Mouse (Mus musculus) kidney, embryonic 14.5 days (tissue): ENCODE measurements around the gene Nr5a1. TPM values are rescaled to one million over a fixed set of nuclear protein-coding genes. Genes with fewer than 3 reads are reported as not detected.

Experiments
- ATAC-seq: fragments of 200-750 bp; cut with Nextera tagmentation; 2 replicates; pipeline ENCODE4 v1.8.0; 2017; ENCODE audit warnings: moderate number of reproducible peaks, mild to moderate bottlenecking, moderate TSS enrichment, moderate library complexity; ENCODE audit not compliant: low FRiP score, low TSS enrichment
- H3K27ac ChIP-seq: fragments of 300-500 bp; sonication (generic); 2 replicates; pipeline ENCODE4 v1.5.1; 2014; ENCODE audit warnings: low read depth, mild to moderate bottlenecking, low read length, moderate library complexity, mixed read lengths
- H3K27me3 ChIP-seq: fragments of 300-500 bp; sonication (generic); 2 replicates; pipeline ENCODE4 v1.6.1; 2014; ENCODE audit warnings: mild to moderate bottlenecking, low read length; ENCODE audit not compliant: control insufficient read depth, insufficient read depth
- H3K36me3 ChIP-seq: fragments of 300-500 bp; sonication (generic); 2 replicates; pipeline ENCODE4 v1.6.1; 2014; ENCODE audit warnings: low read length, mixed read lengths; ENCODE audit not compliant: control insufficient read depth, insufficient read depth
- H3K4me1 ChIP-seq: fragments of 300-500 bp; sonication (generic); 2 replicates; pipeline ENCODE4 v1.6.1; 2014; ENCODE audit warnings: low read length, mixed read lengths; ENCODE audit not compliant: control insufficient read depth, insufficient read depth
- H3K4me2 ChIP-seq: fragments of 300-500 bp; sonication (generic); replicated peaks from 2 replicates; pipeline ENCODE4 v1.6.1; 2014; ENCODE audit warnings: low read depth, mild to moderate bottlenecking, low read length
- H3K4me3 ChIP-seq: fragments of 300-500 bp; sonication (generic); 2 replicates; pipeline ENCODE4 v1.5.1; 2014; ENCODE audit warnings: mild to moderate bottlenecking, low read length
- H3K9ac ChIP-seq: fragments of 300-500 bp; sonication (generic); 2 replicates; pipeline ENCODE4 v1.6.1; 2014; ENCODE audit warnings: low read depth, mild to moderate bottlenecking, low read length, moderate library complexity
- H3K9me3 ChIP-seq: fragments of 300-500 bp; sonication (generic); 2 replicates; pipeline ENCODE4 v1.6.1; 2016; ENCODE audit warnings: low read length; ENCODE audit not compliant: control insufficient read depth
- WGBS: fragments of 180-500 bp; shearing (Covaris S2); extraction: QIAGEN DNeasy Blood & Tissue Kit; methylation state at CpG from one replicate; pipeline ENCODE4 v1.1.7; 2014; 5-methylcytosine and 5-hydroxymethylcytosine counted together
- polyA plus RNA-seq: library from polyadenylated mRNA; unstranded; fragments of >200 nt; fragmentation: Nextera tagmentation; extraction: Ambion mirVana; gene quantifications from 2 replicates; pipeline ENCODE4 v1.2.1, GENCODE M21; 2014

The Nr5a1 gene
- polyA plus RNA-seq, 1 experiment from 2014 or later = 0.23 TPM

GRCm38 (mm10) chr2:38710304-38711241, 3.8 kb downstream of the Nr5a1 start:
- Histone ChIP-seq H3K27me3 (peaks cover 82% of the 10 kb centered on the region), H3K27ac (no peak overlapping the region), H3K4me3 (peak overlapping the region; percentile 29), H3K9me3 (no peaks in the 10 kb centered on the region), H3K36me3 (no peaks in the 10 kb centered on the region), H3K9ac (no peak overlapping the region), H3K4me1 (peaks cover 18% of the 10 kb centered on the region; the same call in 1 of the 2 replicates), H3K4me2 (peak overlapping the region; percentile 39)
- WGBS = 1% methylated on average over 75 of the region's 75 CpGs
- no peak; the same call in 1 of the 2 replicates for ATAC-seq

- no peak overlapping the region for H3K27ac ChIP-seq
- peaks cover 14% of the 10 kb centered on the region; the same call in 1 of the 2 replicates for H3K4me1 ChIP-seq
- no peak for ATAC-seq
- H3K27me3 ChIP-seq = peaks cover 82% of the 10 kb centered on the region
- no peaks in the 10 kb centered on the region for H3K9me3 ChIP-seq
- H3K4me3 ChIP-seq = no peak overlapping the region
- H3K9ac ChIP-seq = no peak overlapping the region
- H3K4me2 ChIP-seq = no peak overlapping the region
- no peaks in the 10 kb centered on the region for H3K36me3 ChIP-seq
- 29% methylated on average over 12 of the region's 12 CpGs for WGBS
Observed at GRCm38 (mm10) chr2:38708907-38709688, 5.2 kb downstream of the Nr5a1 start.

GRCm38 (mm10) chr2:38706661-38707060, 7.7 kb downstream of the Nr5a1 start:
- no peak overlapping the region for H3K4me2 ChIP-seq
- no peak overlapping the region for H3K9ac ChIP-seq
- ATAC-seq = no peak
- H3K27ac ChIP-seq = no peak overlapping the region
- H3K4me3 ChIP-seq = no peak overlapping the region
- WGBS = 46% methylated on average over 6 of the region's 6 CpGs
- peaks cover 58% of the 10 kb centered on the region for H3K27me3 ChIP-seq
- H3K36me3 ChIP-seq = no peaks in the 10 kb centered on the region
- H3K4me1 ChIP-seq = peaks cover 10% of the 10 kb centered on the region; the same call in 1 of the 2 replicates
- no peaks in the 10 kb centered on the region for H3K9me3 ChIP-seq

GRCm38 (mm10) chr2:38705036-38705435, 9.3 kb downstream of the Nr5a1 start:
- H3K27me3 ChIP-seq = peaks cover 45% of the 10 kb centered on the region
- no peaks in the 10 kb centered on the region for H3K9me3 ChIP-seq
- H3K4me2 ChIP-seq = no peak overlapping the region
- 42% methylated on average over 4 of the region's 4 CpGs for WGBS
- H3K27ac ChIP-seq = no peak overlapping the region
- no peaks in the 10 kb centered on the region for H3K36me3 ChIP-seq
- no peak overlapping the region for H3K4me3 ChIP-seq
- H3K9ac ChIP-seq = no peak overlapping the region
- H3K4me1 ChIP-seq = peaks cover under 1% of the 10 kb centered on the region; the same call in 1 of the 2 replicates
- ATAC-seq = no peak

GRCm38 (mm10) chr2:38704336-38704735, 10.0 kb downstream of the Nr5a1 start:
- ATAC-seq = no peak
- no peak overlapping the region for H3K4me3 ChIP-seq

GRCm38 (mm10) chr2:38700177-38700576, 14.2 kb downstream of the Nr5a1 start:
- no peak overlapping the region for H3K9ac ChIP-seq
- H3K27ac ChIP-seq = no peak overlapping the region
- H3K27me3 ChIP-seq = no peaks in the 10 kb centered on the region
- 61% methylated on average over 5 of the region's 5 CpGs for whole genome bisulfite sequencing
- H3K36me3 ChIP-seq = no peaks in the 10 kb centered on the region
- H3K4me2 ChIP-seq = no peak overlapping the region
- no peaks in the 10 kb centered on the region for H3K4me1 ChIP-seq
- no peaks in the 10 kb centered on the region for H3K9me3 ChIP-seq
- no peak overlapping the region for H3K4me3 ChIP-seq
- ATAC-seq = no peak

More at GRCm38 (mm10) chr2:38704336-38704735, 10.0 kb downstream of the Nr5a1 start:
- H3K9ac ChIP-seq = no peak overlapping the region
- peaks cover 38% of the 10 kb centered on the region for H3K27me3 ChIP-seq
- no peak overlapping the region for H3K4me2 ChIP-seq
- H3K36me3 ChIP-seq = no peaks in the 10 kb centered on the region
- H3K4me1 ChIP-seq = no peaks in the 10 kb centered on the region
- no peaks in the 10 kb centered on the region for H3K9me3 ChIP-seq
- H3K27ac ChIP-seq = no peak overlapping the region
- 78% methylated on average over 9 of the region's 9 CpGs for WGBS

- Histone ChIP-seq H3K4me3 (no peak overlapping the region), H3K27ac (no peak overlapping the region), H3K4me2 (no peak overlapping the region), H3K4me1 (no peaks in the 10 kb centered on the region), H3K9ac (no peak overlapping the region), H3K27me3 (no peaks in the 10 kb centered on the region), H3K9me3 (no peaks in the 10 kb centered on the region), H3K36me3 (no peaks in the 10 kb centered on the region)
- WGBS = 83% methylated on average over 5 of the region's 5 CpGs
- no peak for ATAC-seq
Observed at GRCm38 (mm10) chr2:38698623-38699022, 15.7 kb downstream of the Nr5a1 start.

- H3K27me3 ChIP-seq = no peaks in the 10 kb centered on the region
- WGBS = 61% methylated on average over 27 of the region's 27 CpGs
- ATAC-seq = no peak
Observed at GRCm38 (mm10) chr2:38697128-38698120, 16.9 kb downstream of the Nr5a1 start.

More at GRCm38 (mm10) chr2:38697128-38698120, 16.9 kb downstream of the Nr5a1 start:
- H3K4me1 ChIP-seq = no peaks in the 10 kb centered on the region
- H3K9ac ChIP-seq = no peak overlapping the region
- H3K4me2 ChIP-seq = no peak overlapping the region
- no peak overlapping the region for H3K27ac ChIP-seq
- no peak overlapping the region for H3K4me3 ChIP-seq
- H3K36me3 ChIP-seq = no peaks in the 10 kb centered on the region
- no peaks in the 10 kb centered on the region for H3K9me3 ChIP-seq
